Mouse (Mus musculus): Measurements from ENCODE around the gene Dlg2.
A peak's percentile ranks its signal among the peaks of the same experiment; 100 is the strongest.

The Dlg2 gene

DNA sequence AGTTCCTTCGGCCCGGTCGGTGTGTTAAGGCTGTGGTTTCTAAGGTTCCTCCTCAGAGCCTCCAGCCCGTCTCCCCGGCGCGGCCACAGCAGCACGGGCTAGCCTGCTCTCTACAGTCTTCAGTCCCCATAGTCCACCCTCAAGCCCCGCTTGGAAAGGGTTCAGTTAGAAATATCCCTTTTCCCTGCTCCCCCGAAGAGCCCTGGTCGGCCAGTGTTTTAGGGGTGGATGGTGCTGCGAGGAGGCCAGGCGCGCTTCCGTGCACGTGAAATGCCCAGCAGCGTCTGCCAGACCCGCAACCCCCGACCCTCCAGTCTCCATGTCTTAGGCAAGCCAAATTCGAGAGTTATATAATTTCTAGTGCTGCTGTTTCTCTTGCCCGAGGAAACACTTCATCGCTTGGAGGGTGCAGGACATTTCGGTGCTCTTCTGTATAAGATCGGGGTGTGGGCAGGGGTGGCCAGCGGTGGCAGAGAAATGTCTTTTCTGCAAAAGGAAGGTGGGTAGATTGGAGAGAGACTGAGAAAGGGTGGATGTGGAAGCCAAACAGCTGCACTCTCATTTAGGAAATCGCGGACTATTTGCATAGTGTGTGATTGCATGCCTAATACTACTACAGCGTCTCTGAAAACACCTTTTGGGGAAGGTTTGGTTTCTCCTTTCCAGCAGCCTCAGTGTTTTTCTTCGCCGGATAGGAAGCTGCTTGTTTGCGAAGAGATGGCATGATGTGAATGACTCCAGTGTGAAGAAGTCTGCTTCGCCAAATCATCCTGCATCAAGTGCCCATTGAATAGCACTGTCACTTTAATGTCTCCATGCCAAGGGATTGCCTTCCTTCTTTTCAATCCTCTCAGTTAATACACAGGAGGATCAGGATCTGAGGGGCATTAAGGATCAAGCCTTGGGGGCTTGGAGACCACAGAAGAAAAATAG is at the start of gene Dlg2:
Dlg2 (plus strand) TSS at position 360 of the 933 bp plus-strand sequence.
- DNase-seq (ENCODE audit: low read depth, low spot score) = peak; percentile 40

DNA sequence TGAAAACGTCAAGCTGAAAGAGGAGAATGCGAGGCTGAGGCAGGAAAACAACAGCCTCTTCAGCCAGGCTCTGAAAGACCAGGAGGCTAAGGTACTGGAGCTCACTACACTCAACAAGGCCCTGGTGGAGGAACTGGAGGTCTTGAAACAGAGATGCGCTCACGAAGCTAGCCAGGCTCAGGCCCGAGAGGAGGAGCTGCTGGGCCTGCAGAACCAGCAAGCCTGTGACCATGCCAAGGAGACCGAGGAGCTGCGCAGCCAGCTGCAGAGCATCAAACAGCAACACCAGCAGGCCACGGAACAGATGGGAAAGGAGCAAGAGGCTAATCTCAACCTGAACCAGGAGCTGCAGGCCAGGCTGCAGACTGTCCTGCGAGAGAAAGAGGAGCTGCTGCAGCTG is 49.5 kb upstream of the Dlg2 start:
- no peak for DNase-seq (ENCODE audit: low read depth, low spot score)

DNA sequence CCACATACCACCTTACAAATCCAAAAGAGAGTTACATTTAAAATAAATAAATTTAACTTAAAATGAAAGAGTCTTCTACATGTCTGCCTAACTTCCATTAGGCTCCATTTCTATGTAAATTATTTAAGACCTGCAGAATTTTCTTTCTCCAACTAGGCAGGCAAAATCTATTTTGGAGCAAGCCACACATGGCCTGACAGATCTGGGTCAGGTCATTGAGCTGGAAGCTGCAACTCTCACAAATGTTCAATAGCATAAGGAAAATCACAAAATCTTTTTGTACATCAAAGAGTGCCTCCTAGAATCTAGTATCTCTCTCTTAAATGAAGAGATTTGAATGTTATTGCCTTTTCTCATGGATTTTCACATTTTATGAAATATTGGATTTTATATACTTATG is 44.3 kb upstream of the Dlg2 start:
- no peak for DNase-seq (ENCODE audit: low read depth, low spot score)

- DNase-seq (ENCODE audit: low read depth, low spot score) = no peak
Measured at GRCm38 (mm10) chr7:90440044-90440443, 36.4 kb upstream of the Dlg2 start.

DNA sequence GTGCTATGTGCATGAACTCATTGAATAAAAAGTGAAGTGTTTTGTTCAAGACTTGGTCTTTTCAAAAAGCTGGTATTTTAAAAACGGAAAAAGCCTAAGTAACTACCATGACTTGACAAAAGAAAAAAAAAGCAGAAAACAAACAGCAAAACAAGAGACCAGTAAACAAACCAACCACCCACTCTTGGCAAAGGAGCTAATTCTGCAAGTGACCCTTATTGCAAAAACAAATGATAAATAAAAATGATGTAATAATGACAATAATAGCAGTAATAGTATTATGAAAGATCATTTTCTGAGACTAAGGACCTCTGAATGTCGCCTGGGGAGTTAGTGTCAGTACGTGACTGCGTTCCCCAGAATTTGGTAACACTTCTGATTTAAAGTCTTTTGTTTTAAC is 34.4 kb upstream of the Dlg2 start:
- no peak for DNase-seq (ENCODE audit: low read depth, low spot score)

DNA sequence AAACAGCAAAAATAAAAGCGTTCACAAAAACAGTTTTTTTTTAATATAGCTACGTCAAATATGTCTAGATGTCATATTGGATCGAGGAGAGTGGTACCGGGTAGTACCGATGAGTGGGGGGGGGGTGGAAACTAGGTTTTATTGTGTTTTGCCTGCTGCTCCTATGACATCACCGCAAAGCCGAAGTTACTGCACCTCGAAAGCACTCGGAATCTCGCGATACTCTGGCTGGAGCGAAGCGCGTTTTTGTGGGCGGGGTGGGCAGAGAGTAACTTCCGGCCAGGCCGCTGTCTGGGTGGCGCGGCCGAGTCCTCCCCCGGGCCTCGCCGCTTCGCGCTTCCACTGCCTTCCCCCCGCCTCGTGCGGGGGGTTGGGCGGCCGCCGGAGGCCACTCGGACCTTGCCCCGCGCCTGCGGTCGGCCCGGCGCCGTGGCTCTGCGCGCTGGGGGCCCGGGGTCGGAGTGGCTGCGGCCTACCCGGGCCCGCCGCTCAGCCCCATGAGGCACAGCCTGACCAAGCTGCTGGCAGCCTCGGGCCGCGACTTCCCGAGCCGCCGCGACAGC is 33.9 kb upstream of the Dlg2 start, which contains the start of gene Crebzf:
Crebzf (plus strand) TSS at position 212 of the 563 bp plus-strand sequence.
- DNase-seq (ENCODE audit: low read depth, low spot score) = peak; percentile 93

- peak; percentile 65 for DNase-seq (ENCODE audit: low read depth, low spot score)
Measured at GRCm38 (mm10) chr7:90443101-90444091, 33.1 kb upstream of the Dlg2 start.

GRCm38 (mm10) chr7:90444206-90444605 is 32.3 kb upstream of the Dlg2 start:
- no peak for DNase-seq (ENCODE audit: low read depth, low spot score)

DNA sequence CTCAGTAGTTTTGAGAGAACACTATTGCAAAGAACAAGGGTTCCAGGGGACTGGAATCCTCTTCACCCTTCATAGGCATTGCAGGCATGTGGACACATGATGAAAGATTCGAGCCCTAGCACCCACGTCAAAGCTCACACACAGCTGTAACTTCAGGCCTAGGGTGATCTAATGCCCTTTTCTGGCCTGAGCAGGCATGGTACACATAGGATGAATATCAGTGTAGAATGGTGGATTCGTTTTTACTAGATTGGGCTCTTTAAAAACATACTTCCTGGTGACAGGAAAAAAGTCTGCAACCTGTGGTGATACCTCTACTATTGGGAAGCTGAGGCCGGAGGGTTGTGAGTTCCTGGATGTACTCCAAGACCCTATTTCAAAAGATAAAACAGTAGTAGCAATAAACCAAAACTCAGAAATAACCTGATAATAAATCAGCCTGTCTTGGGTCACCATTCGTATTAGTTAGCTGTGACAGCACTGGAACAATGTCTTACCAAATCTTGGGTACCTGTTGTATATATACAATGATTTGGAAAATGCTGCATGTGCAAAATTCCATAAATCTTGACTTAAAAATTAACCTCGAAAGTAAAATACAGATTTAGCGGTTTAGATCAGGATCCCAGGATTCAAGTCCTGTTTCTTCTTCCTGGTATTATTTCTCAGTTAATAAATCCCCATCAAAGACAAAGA is 20.2 kb upstream of the Dlg2 start:
- no peak for DNase-seq (ENCODE audit: low read depth, low spot score)

DNA sequence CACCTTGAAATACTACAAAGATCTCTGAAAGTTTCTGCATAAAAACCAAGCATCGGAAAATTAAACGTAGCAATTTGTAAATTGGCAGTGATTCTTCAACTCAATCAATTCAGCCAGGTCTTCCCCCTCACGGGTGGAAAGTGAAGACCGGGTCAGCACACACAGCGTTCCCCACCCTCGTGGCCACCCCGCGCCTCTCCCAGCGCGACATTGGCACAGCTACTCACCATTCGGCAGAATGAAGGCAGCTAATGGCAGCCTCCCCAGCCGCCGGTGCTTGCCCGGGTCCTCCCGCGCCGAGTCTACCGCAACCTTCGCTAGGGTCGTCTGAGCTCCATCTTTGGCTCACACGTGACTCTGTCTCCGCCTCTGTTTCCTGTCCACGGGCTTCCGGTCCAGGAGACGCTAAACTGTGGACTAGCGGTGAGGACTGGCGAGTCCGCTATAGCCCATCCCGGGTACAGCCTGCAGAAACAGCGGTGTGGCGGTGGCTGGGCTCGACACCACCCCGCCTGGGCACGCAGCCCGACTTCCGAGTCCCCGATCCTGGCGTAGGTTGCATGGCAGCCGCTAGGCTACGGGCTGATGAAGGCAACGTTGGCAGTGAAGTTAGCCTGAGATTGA is 19.5 kb upstream of the Dlg2 start, which contains the start of gene Tmem126a:
Tmem126a (minus strand) TSS at position 385 of the 624 bp plus-strand sequence.
- DNase-seq (ENCODE audit: low read depth, low spot score) = no peak

- DNase-seq (ENCODE audit: low read depth, low spot score) = no peak
Measured at GRCm38 (mm10) chr7:90457517-90457916, 19.0 kb upstream of the Dlg2 start.

DNA sequence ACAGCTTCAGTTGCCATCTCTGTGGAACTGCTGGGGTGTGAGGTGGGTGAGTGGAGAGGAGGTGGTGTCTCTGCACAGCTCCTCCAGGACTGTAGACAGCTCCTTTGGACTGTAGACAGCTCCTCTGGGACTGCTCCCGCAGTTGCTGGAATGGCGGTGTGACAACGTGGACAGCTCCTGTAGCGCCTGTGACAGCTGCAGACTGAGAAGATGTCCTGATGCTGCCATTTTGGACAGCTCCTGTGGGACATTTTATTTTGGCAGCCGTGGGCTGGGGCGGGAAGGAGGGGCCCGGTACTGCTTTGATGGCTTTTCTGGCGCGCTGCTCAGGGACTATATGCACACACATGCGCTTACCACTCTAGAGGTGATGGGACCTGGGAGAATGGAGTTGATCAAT is 16.1 kb upstream of the Dlg2 start:
- no peak for DNase-seq (ENCODE audit: low read depth, low spot score)

DNA sequence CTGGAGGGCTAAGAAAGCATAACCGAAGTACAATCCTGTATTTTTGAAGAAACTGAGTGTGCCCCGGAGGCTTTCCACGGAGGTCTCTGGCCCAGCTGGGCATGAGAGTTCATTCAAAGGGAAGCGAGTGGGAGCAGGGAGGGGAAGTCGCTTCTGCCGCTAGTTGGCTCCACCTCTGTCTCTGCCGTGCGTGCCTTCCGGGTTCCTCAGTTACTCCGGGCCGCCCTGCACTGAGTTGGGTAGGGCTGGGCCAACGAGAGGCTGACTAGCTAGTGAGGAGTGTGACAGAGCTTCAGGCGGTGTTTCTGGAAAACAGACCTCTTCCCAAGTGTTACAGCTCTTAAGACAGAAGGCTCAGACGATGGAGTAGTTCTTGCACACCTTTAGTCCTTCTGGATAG is 15.5 kb upstream of the Dlg2 start:
- no peak for DNase-seq (ENCODE audit: low read depth, low spot score)

- DNase-seq (ENCODE audit: low read depth, low spot score) = no peak
Measured at GRCm38 (mm10) chr7:90461441-90461840, 15.0 kb upstream of the Dlg2 start.

DNA sequence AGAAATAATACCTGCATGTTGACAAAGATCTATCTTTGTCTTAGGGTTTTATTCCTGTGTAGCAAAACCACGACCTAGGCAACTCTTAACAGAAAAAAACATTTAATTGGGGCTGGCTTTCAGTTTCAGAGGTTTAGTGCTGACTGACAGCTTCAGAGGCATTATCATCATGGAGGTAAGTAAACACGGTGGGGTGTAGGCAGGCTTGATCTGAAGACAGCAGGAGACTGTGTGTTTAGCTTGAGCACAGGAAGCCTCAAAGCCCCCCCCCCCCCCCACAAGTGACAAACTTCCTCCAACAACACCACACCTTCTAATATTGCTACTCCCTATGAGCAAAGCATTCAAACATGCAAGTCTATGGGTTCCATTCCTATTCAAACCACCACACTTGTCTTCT is 3.0 kb upstream of the Dlg2 start:
- no peak for DNase-seq (ENCODE audit: low read depth, low spot score)

GRCm38 (mm10) chr7:90475793-90476312 is 619 bp upstream of the Dlg2 start, which contains the start of gene Tmem126b:
Gene Tmem126b (minus strand): TSS chr7:90476001.
- peak; percentile 93 for DNase-seq (ENCODE audit: low read depth, low spot score)

GRCm38 (mm10) chr7:90482607-90483006 is 6.1 kb downstream of the Dlg2 start:
- no peak for DNase-seq (ENCODE audit: low read depth, low spot score)

DNA sequence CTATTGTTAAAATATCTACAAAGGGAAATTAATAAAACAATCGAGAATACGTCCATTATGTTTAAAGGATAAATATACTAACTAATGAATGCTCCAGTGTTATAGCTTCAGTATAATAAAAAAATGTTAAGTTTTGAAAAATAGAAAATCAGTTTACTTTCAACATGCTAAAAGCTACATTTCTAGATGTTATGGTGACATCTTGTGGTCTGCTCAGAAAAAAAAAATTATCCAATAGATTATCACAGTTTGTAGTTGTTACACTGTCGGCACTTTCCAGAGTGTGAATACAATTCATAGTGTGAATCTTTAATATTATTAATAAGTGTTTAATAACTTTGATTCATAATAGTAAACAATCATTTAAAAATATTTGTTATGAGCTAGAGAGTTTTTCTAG is 31.7 kb downstream of the Dlg2 start:
- no peak for DNase-seq (ENCODE audit: low read depth, low spot score)

DNA sequence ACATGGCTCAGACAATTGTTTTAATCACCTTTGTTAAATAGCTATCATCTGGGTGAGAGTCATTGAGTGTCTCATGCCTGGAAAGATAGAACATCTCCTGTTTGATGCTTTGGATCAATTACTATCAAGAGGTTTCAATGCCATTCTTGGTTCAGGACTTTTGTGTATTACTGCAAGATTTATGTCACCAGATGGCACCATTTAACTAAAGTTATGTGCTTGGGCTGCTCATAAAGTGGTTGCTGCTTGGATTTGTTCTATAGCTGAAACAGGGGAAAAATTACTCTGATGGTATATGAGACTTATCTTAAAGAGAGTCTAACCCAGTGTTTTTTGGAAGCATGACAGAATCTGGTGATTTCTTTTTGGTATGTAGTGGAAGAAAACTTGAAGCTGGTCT is 35.8 kb downstream of the Dlg2 start:
- DNase-seq (ENCODE audit: low read depth, low spot score) = no peak
